Comparison of ENCODE assay signal across 22 mouse cellular contexts in the genomic region with DNA sequence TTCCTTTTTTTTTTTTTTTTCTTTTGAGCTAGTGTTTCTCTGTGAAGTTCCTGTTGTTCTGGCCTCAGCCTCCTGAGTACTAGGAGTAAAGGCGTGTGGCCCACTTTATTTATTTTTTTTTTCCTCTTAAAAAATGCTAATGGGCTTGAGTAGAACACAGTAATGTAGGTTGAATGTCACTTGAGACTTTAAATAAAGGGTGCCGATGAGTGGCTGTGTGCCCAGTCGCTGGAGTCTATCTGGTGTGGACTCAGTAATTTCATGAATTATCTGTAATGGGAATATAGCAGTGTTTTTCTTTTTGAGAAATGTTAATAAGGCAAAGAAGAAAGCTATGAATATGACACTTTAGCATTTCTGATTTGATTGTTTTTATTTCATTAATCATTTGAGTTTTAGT.
"Had no signal": no experiment of that assay in that cellular context is flagged by ENCODE, and none has a peak within 500 bp of the region (broad histone marks: within the 10 kb centered on the region; RNA-seq: fewer than 3 reads in every experiment).

No protein-coding gene starts in this region.

- H3K27ac ChIP-seq: heart, embryonic 13.5 days; heart, embryonic 15.5 days; hindbrain, embryonic 13.5 days; hindbrain, embryonic 15.5 days; hindbrain, postnatal 0 days; left cerebral cortex, adult 2 months; limb, embryonic 10.5 days; limb, embryonic 12.5 days; liver, embryonic 13.5 days had no signal

- H3K4me3 ChIP-seq: heart, embryonic 13.5 days; heart, embryonic 15.5 days; hindbrain, embryonic 13.5 days; hindbrain, embryonic 15.5 days; left cerebral cortex, adult 2 months; limb, embryonic 10.5 days; limb, embryonic 12.5 days; liver, embryonic 13.5 days had no signal

- DNase-seq: gastrocnemius, postnatal 14 days; gastrocnemius, postnatal 36 days; heart, adult 18-20 months; heart, postnatal 14 days; heart, postnatal 36 days; kidney, adult 11 months; kidney, adult 2 months; kidney, adult 9 months; kidney, postnatal 10 days; kidney, postnatal 25 days; kidney, postnatal 4 days; layer of hippocampus, adult 9-11 months; liver; liver, embryonic 13.5 days had no signal
